Mouse (Mus musculus): ENCODE results near the gene Zfp991.
"Not testable (repeated sequence)": the region's sequence is repeated elsewhere in the genome, so short reads cannot be mapped to it uniquely, and the experiment has no call there.

Zfp991 gene

DNA sequence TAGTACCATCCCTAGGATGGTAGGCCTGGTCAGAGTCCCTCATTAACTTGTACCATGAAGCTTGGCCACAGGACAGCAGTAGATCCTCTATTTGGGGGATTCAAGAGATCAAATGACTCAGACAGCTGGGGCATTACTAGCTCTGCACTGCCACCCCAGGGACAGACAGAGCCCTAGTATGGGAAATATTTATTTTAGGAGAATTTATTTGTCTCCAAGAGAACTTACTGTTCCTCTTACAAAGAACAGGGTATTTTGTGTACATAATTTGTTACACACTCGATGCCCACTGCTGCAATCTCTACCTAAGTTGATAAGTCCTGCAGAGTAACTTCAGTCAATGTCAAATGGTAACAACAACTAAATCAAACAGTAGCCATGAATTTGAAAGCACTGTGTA, 55.0 kb downstream of the Zfp991 start:
- DNase-seq: not testable (repeated sequence)

DNA sequence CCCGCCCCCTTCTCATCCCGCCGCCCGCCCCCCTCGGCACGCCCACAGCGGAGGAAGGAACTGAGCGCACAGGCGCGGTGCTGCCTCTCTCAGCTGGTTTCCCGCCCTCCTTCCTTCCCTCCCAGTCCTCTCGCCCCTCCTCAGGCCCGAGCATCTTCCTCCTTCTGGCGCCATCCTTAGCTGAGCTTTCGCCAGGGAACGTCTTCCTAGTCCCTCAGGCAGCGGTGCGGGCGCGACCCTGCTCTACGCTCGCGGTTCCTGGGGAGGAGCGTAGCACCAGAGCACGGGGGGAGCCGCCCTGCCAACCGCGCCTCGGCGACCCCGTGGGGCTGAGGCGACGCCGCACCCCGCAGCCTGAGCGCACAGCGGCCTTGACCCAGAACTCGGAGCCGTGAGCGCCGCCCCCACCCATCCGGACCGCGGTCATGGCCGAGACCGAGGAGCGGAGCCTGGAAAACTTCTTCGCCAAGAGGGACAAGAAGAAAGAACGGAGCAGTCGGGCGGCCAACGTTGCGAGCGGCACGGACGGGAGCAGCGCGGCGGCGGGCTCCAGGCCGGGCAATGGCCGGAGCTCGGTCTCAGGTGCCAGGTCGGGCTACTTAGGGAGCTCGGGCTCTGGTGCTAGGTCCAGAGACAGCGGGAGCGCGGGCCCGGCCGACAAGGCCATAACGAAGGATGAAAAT, 55.6 kb downstream of the Zfp991 start:
- not testable (repeated sequence) for DNase-seq

DNA sequence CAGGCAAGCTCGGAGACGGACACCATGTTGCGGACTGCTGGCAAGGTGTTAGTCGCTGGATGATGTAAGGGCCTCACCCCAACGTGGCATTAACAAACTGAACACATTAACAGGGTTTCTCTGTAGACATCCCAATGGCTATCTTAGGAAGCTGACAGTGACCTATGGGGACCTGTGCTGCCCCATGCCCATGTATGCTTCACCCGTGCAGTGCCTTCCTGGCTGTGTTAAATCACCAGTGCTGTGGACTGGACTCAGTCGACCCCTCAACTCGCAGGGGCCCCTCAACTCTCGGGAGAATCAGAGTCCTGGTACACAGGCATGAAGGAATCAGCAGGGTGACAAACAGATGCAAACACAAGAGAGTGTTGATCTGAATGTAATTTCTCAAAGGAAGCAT, 63.3 kb downstream of the Zfp991 start:
- DNase-seq: not testable (repeated sequence)

DNA sequence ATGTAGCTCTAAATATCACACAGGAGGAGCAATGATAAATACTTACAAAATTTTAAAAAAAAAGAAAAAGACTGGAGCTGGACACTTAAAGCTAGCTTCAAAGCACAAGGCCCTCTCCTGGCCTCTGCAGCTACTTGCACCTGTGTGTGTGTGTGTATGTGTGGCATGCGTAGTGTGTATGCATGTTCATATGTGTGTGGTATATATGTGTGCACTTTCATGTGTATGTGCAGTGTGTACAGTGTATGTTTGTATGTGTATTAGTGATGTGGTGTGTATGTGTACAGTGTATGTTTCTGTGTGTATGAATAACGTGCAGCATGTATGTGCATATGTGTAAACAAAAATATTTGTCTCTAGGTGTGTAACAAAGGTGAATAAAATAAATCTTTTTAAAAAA, 65.4 kb downstream of the Zfp991 start:
- not testable (repeated sequence) for DNase-seq

DNA sequence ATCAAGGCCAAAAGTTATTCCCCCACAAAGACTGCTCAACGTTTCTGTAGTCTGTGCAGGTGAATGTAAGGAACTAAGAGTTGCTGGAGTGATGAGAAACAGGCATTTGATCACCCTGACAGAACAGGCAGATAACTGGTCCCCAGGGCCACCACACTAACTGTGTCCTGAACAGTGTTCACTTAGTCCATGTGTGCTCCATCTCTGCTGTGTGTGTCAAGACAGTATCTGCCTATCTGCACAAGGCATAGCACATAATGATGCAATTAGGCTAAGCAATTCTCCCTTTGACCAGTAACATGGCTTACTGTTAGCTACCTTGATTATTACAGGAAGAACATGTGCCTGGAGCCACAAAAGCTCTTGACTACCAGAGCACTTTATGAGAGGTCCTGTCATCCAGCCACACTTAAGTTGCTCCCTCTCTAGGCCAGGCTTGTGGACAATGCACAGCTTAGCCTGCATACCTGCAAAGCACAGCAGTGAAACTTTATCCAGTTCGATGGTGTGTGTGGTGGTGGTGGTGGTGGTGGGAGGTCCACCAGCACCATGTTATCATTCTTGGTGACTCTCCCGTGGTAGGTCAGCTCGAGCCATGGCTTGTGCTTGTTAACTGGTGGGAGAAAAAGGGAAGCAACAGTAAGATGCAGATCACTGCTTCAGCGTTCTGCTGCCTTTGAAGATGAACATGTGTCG, 67.4 kb downstream of the Zfp991 start:
- not testable (repeated sequence) for DNase-seq

DNA sequence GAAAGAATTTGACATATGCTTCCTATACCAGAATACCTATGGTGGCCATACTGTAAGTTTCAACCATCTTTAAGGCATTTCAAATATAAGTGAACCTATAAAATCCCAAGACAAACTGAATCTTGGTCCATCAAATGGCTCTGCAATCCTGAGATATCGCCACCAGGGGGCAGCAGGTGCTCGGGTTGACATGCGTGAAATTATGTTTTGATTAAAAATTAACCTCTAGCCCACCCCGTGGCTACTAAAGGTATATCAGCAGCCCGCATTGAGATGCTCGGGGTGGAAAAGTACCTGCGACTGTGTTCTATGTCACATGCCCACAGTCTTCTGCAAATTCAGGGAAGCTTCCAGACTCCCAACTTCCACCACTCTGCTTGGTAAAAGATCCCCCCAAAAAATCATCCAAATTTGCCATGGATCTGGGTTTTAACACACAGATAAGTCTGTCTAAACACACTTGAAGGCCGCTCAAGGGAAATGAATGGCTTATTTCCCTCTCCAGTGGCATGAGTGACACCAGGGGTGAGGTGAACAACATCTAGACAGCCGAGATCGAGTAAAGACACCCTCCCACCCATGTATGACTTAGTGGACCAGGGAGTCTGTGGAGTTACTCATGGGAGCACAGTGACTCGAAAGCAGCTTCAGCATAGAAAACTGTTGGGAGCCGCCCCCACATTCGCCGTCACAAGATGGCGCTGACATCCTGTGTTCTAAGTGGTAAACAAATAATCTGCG, 70.3 kb downstream of the Zfp991 start:
- not testable (repeated sequence) for DNase-seq

DNA sequence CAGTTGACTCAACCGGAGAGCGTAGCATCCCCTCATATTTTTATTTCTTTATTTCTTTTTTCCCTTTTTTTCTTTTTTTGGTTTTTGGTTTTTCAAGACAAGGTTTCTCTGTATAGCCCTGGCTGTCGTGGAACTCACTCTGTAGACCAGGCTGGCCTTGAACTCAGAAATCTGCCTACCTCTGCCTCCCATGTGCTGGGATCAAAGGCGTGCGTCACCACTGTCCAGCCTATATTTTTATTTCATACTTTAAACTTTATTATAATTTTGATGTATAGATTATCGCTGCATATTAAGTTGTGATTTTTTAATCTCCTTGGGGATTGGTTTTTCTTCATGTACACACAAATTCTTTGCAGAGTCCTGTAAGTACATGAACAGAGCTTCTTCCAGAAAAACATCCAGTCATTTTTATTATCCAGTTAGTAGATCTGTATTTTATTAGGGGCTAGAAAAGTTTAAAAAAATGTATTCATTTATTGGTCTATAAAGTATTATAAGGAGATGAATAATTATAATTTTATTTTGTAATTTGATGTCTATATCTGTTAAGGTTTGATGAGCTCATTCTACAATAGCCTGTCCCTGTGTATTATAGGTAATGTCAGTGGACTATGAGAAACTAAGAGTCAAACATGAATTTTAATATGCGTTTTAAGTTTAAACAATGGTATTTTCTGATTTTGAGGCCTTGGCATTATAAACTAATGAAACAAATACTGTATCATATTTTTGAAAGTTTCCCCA, 80.5 kb downstream of the Zfp991 start:
- not testable (repeated sequence) for DNase-seq

DNA sequence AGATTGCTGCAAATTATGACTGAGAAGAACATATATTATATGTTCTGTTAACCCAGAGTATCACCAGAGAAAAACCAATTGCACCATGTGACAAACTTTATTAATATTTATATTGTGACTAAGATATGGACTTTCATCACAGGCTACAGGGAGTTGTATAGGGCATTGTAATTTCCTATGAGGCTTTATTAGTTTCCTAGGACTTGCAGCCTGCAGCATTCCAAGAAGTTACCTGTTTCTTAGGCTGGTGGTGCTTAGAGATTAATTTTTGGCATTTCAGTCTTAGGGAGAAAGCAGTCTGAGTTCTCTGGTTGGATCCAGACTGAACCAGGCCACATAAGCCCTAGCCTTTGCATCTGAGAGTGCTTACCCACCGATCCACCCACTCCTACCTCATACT, 82.4 kb downstream of the Zfp991 start:
- DNase-seq: not testable (repeated sequence)

DNA sequence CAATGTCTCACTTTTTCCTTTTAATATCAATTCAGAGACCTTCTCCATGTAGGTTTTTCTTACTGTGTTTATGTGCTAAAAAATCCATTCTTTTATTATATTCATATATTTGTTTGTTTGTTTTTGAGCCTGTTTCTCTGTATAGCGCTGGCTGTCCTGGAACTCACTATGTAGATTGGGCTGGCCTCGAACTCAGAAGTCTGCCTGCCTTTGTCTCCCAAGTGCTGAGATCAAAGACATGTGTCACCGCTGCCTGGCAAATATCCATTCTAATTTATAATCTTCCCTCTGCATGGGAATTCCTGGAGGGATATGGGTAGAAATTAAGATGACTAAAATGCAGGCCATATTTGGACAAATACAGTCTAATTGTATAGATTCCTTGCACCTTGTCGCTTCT, 85.8 kb downstream of the Zfp991 start:
- not testable (repeated sequence) for DNase-seq

DNA sequence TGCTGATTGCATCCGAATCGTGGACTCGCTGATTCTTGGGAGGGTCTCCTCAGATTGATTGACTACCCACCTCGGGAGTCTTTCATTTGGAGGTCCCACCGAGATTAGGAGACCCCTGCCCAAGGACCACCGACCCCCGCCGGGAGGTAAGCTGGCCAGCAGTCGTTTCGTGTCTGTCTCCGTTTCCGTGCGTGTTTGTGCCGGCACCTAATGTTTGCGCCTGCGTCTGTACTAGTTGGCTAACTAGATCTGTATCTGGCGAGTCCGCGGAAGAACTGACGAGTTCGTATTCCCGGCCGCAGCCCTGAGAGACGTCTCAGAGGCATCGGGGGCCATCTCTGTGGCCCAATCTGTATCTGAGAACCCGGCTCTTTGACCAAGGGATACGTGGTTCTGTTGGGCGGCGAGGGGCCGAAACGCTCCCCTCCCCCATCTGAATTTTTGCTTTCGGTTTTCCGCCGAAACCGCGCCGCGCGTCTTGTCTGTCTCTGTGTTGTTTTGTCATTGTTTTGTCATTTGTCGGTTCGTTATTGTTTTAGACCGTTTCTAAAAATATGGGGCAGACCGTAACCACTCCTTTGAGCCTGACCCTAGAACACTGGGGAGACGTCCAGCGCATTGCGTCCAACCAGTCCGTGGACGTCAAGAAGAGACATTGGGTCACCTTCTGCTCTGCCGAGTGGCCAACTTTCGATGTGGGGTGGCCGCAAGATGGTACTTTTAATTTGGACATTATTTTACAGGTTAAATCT, 87.7 kb downstream of the Zfp991 start:
- peak; percentile 5 for DNase-seq

DNA sequence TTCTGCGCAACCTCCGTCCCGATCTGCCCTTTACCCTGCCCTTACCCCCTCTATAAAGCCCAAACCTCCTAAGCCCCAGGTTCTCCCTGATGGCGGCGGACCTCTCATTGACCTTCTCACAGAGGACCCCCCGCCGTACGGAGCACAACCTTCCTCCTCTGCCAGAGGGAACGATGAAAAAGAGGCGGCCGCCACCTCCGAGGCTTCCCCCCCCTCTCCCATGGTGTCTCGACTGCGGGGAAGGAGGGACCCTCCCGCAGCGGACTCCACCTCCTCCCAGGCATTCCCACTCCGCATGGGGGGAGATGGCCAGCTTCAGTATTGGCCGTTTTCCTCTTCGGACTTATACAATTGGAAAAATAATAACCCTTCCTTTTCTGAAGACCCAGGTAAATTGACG, 88.4 kb downstream of the Zfp991 start:
- not testable (repeated sequence) for DNase-seq

DNA sequence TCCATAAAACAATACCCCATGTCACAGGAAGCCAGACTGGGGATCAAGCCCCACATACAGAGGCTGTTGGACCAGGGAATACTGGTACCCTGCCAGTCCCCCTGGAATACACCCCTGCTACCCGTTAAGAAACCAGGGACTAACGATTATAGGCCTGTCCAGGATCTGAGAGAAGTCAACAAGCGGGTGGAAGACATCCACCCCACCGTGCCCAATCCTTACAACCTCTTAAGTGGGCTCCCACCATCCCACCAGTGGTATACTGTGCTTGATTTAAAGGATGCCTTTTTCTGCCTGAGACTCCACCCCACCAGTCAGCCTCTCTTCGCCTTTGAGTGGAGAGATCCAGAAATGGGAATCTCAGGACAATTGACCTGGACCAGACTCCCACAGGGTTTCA, 90.2 kb downstream of the Zfp991 start:
- not testable (repeated sequence) for DNase-seq

DNA sequence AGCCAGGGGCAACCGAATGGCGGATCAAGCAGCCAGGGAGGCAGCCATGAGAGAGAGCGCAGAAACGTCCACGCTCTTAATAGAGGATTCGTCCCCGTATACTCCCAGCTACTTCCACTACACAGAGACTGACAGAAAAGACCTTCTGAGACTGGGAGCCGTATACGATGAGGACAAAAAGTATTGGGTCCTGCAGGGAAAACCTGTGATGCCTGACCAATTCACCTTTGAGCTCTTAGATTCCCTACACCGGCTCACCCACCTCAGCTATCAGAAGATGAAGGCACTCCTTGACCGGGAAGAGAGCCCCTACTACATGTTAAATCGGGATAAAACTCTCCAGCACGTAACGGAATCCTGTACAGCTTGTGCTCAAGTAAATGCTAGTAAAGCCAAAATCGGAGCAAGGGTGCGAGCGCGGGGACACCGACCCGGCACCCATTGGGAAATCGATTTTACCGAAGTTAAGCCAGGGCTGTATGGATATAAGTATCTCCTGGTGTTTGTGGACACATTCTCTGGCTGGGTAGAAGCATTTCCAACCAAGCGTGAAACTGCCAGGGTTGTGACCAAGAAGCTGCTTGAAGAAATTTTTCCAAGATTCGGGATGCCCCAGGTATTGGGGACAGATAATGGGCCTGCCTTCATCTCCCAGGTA, 92.1 kb downstream of the Zfp991 start:
- DNase-seq: not testable (repeated sequence)

DNA sequence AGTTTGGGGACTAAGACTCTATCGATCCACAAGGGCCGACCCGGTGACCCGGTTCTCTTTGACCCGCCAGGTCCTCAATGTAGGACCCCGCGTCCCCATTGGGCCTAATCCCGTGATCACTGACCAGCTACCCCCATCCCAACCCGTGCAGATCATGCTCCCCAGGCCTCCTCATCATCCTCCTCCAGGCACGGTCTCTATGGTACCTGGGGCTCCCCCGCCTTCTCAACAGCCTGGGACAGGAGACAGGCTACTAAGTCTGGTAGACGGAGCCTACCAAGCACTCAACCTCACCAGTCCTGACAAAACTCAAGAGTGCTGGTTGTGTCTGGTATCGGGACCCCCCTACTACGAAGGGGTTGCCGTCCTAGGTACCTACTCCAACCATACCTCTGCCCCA, 93.8 kb downstream of the Zfp991 start:
- not testable (repeated sequence) for DNase-seq

DNA sequence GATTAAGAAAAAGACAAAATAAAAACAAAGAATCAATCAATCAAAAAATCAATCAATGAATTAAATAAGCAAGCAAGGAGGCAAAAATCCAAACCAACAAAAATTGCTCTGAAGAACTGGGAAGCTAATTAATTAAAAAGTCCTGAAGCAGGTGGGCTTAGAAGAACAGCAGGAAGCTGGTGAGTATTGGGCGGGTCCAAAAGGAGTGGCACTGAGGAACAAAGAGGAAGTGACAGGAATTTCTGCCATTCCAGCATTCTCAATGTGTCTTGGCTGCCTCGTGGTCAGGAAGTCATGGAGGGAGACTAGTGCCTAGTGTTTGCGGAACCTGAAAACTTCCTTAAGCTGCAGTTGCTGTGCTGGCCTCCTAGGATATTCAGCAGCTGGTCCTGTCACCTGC, 98.2 kb downstream of the Zfp991 start:
- not testable (repeated sequence) for DNase-seq
